5 mouse cellular contexts compared by ENCODE assay signal in genomic region chr9:70396083-70396482, GRCm38 (mm10).
"Had no signal": no experiment of that assay in that cellular context is flagged by ENCODE, and none has a peak within 500 bp of the region (broad histone marks: within the 10 kb centered on the region; RNA-seq: fewer than 3 reads in every experiment).

No protein-coding gene starts in this region.

- DNase-seq: left cerebral cortex, postnatal 4 days; liver, embryonic 13.5 days; liver, postnatal 0 days; lung, adult 2 months; lung, postnatal 4 days had no signal
